Mouse (Mus musculus): Measurements from ENCODE around the gene Gm6205. TPM values are rescaled to one million over a fixed set of nuclear protein-coding genes. Genes with fewer than 3 reads are reported as not detected.
"Not testable (repeated sequence)": the region's sequence is repeated elsewhere in the genome, so short reads cannot be mapped to it uniquely, and the experiment has no call there.

The Gm6205 gene
- not detected in 2 replicates for polyA plus RNA-seq (2016; fragmentation: Nextera tagmentation; extraction: Ambion mirVana)

DNA sequence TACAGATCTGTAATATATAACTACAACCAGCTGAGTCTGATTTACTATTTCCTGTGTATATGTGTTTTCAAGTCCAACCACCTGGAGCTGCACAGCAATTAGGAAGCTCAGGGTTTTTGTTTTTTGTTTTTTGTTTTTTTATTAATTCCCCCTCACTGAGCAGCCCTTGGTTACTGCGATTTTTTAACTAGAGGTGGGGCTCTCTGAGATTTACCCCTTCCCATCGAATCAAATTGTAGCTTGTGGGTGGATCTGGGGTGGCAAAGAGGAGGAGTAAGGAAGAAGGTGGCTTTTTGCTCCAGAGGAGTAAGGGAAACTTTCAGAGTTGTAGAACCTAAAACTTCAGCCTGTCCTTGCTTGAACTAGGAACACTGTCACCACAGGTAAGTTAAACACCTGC, at the start of gene Gm6205:
Gm6205 (plus strand) TSS at position 301 of the 400 bp plus-strand sequence.
- not testable (repeated sequence) for H3K4me2 ChIP-seq; H3K9me3 ChIP-seq; H3K9ac ChIP-seq (replicated peaks); H3K27ac ChIP-seq; H3K36me3 ChIP-seq; ATAC-seq (ENCODE audit: insufficient number of reproducible peaks, insufficient read depth, low FRiP score, low TSS enrichment, low read depth); H3K27me3 ChIP-seq; H3K4me3 ChIP-seq (replicated peaks); H3K4me1 ChIP-seq (replicated peaks)
- WGBS, result no CpG with 5 or more reads among the region's 2 CpGs

DNA sequence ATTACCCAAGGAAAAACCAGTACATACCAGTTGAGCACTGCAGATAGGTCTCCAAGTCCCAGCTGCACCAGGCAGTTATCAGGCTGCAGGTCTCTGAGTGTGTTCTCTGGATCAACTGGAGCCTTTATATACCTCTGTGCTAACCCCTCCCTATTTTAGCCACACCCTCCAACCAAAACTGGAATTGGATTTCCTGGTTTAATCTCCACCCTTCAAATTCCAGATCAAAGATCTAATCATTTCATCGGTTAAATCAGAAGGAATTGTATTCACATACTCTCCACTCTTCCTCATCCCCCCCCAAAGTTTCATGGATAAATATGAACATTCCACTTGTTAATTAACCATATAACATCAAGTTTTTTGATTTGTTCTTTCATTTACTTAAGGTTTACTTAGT, 31.9 kb upstream of the Gm6205 start, which contains the start of gene Gm3147:
Gm3147 (minus strand) TSS at position 101 of the 400 bp plus-strand sequence.
- H3K27me3 ChIP-seq; H3K9me3 ChIP-seq; H3K9ac ChIP-seq (replicated peaks); ATAC-seq (ENCODE audit: insufficient number of reproducible peaks, insufficient read depth, low FRiP score, low TSS enrichment, low read depth); H3K36me3 ChIP-seq; H3K4me3 ChIP-seq (replicated peaks); H3K4me2 ChIP-seq; H3K4me1 ChIP-seq (replicated peaks); H3K27ac ChIP-seq: not testable (repeated sequence)
- WGBS, result no CpG with 5 or more reads among the region's 1 CpGs

DNA sequence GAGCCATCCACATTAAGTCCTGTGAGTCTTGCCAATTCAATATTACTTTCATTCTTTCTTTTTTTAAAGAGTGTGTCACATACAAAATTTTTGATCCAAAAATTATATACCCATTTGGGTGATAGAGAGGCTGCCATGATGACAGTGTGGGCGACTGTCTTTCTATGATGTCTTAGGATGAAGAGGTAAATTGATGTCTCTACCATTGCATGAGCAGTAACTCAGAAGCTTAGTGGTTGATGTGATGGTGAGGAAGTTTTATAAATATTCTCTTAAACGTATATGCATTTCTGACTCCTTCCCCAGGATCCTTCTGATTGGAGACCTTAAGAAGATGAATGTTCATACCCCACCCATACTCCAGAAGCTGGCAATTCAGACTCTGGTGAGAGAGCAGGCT, 24.5 kb upstream of the Gm6205 start, which contains the start of gene Gm6509:
Gm6509 (plus strand) TSS at position 301 of the 400 bp plus-strand sequence.
- not testable (repeated sequence) for H3K36me3 ChIP-seq; ATAC-seq (ENCODE audit: insufficient number of reproducible peaks, insufficient read depth, low FRiP score, low TSS enrichment, low read depth); H3K9me3 ChIP-seq; H3K27me3 ChIP-seq; H3K4me2 ChIP-seq; H3K4me3 ChIP-seq (replicated peaks); H3K27ac ChIP-seq; H3K9ac ChIP-seq (replicated peaks); H3K4me1 ChIP-seq (replicated peaks)
- WGBS, result no CpG with 5 or more reads among the region's 2 CpGs

Other genes starting within 250 kb of the Gm6205 start
- gene Gm7682, start 202.6 kb upstream of the Gm6205 start, polyA plus RNA-seq (2016; fragmentation: Nextera tagmentation; extraction: Ambion mirVana), result not detected in 2 replicates
- not detected in 2 replicates for gene Gm3139, start 122.1 kb upstream of the Gm6205 start, polyA plus RNA-seq (2016; fragmentation: Nextera tagmentation; extraction: Ambion mirVana)
- gene Gm3147, start 32.0 kb upstream of the Gm6205 start, polyA plus RNA-seq (2016; fragmentation: Nextera tagmentation; extraction: Ambion mirVana), result not detected in 2 replicates
- not detected in 2 replicates for gene Gm6509, start 24.4 kb upstream of the Gm6205 start, polyA plus RNA-seq (2016; fragmentation: Nextera tagmentation; extraction: Ambion mirVana)
- gene Gm3183, start 217.1 kb downstream of the Gm6205 start, polyA plus RNA-seq (2016; fragmentation: Nextera tagmentation; extraction: Ambion mirVana), result not detected in 2 replicates

Data from limb, embryonic 12.5 days (tissue).